Mouse (Mus musculus): ENCODE results near the gene Rbp7. TPM values are rescaled to one million over a fixed set of nuclear protein-coding genes. Genes with fewer than 3 reads are reported as not detected.
A peak's percentile ranks its signal among the peaks of the same experiment; 100 is the strongest.

The Rbp7 gene
- polyA plus RNA-seq, 1 experiment, result 3.6 TPM

- no peak overlapping the region for H3K9ac ChIP-seq (ENCODE audit: low read depth, poor library complexity, severe bottlenecking)
Observed at GRCm38 (mm10) chr4:149400878-149401590, 53.7 kb downstream of the Rbp7 start.

More at GRCm38 (mm10) chr4:149400878-149401590, 53.7 kb downstream of the Rbp7 start:
- H3K36me3 ChIP-seq (ENCODE audit: control insufficient read depth, insufficient read depth, low read length, poor library complexity, severe bottlenecking), result peaks cover 4% of the 10 kb centered on the region
- peaks cover 11% of the 10 kb centered on the region for H3K4me1 ChIP-seq (ENCODE audit: control insufficient read depth, insufficient read depth, low read length)
- no peak overlapping the region for H3K4me3 ChIP-seq (ENCODE audit: low read depth, low read length)
- H3K27ac ChIP-seq (ENCODE audit: insufficient read depth, low read length), result 0 out of 2 replicates have a peak overlapping the region, but pooled peaks have one; percentile 28
- TF ChIP-seq EP300 (IDR thresholded peaks at IDR 0.05; ENCODE audit: insufficient read depth, low read depth, low read length) (no peak), CTCF (IDR thresholded peaks at IDR 0.05; ENCODE audit: low read depth, low read length) (no peak), POLR2A (IDR thresholded peaks at IDR 0.05; ENCODE audit: insufficient read depth, low read length) (no peak)
- H3K27me3 ChIP-seq (ENCODE audit: control insufficient read depth, insufficient read depth, low read length, poor library complexity, severe bottlenecking), result no peaks in the 10 kb centered on the region
- no peaks in the 10 kb centered on the region for H3K9me3 ChIP-seq (replicated peaks; ENCODE audit: control insufficient read depth, insufficient read depth, low read length, poor library complexity, severe bottlenecking)

Other genes with a start within 250 kb of the Rbp7 start
- gene Kif1b, start 147.3 kb downstream of the Rbp7 start, polyA plus RNA-seq (2011; ENCODE audit: insufficient read depth, insufficient read length, low read depth, missing spikeins), result 40.0 and 54.7 TPM in 2 replicates
- gene Ube4b, start 28.2 kb downstream of the Rbp7 start, polyA plus RNA-seq (2011; ENCODE audit: insufficient read depth, insufficient read length, low read depth, missing spikeins), result 193 and 218 TPM in 2 replicates
- not detected in 2 replicates for gene Tmem274, start 22.4 kb upstream of the Rbp7 start, polyA plus RNA-seq (2011; ENCODE audit: insufficient read depth, insufficient read length, low read depth, missing spikeins)
- gene Nmnat1, start 30.2 kb upstream of the Rbp7 start, polyA plus RNA-seq (2011; ENCODE audit: insufficient read depth, insufficient read length, low read depth, missing spikeins), result 8.5 and 9.7 TPM in 2 replicates
- gene Lzic, start 30.3 kb upstream of the Rbp7 start, polyA plus RNA-seq (2011; ENCODE audit: insufficient read depth, insufficient read length, low read depth, missing spikeins), result 42.6 and 55.2 TPM in 2 replicates
- gene Ctnnbip1, start 63.3 kb upstream of the Rbp7 start, polyA plus RNA-seq (2011; ENCODE audit: insufficient read depth, insufficient read length, low read depth, missing spikeins), result 14.0 and 14.4 TPM in 2 replicates
- gene Clstn1, start 131.5 kb upstream of the Rbp7 start, polyA plus RNA-seq (2011; ENCODE audit: insufficient read depth, insufficient read length, low read depth, missing spikeins), result 59.2 and 60.5 TPM in 2 replicates
- 13.3 and 13.5 TPM in 2 replicates for gene Pik3cd, start 247.6 kb upstream of the Rbp7 start, polyA plus RNA-seq (2011; ENCODE audit: insufficient read depth, insufficient read length, low read depth, missing spikeins)